Mouse (Mus musculus) brain, embryonic 14.5 days (tissue): ENCODE results near the gene Pgp.

Experiments
- CTCF ChIP-seq: fragments of 200-500 bp; IDR thresholded peaks from 2 replicates; pipeline ENCODE4 v1.5.1; 2012; ENCODE audit warnings: inconsistent platforms, mild to moderate bottlenecking, moderate library complexity, borderline replicate concordance; ENCODE audit not compliant: insufficient read depth, insufficient read length; ENCODE audit errors: extremely low read depth
- POLR2A ChIP-seq: fragments of 200-500 bp; IDR thresholded peaks from 2 replicates; pipeline ENCODE4 v1.6.1; 2012; ENCODE audit warnings: mild to moderate bottlenecking, inconsistent platforms, borderline replicate concordance; ENCODE audit not compliant: poor library complexity, insufficient read depth, insufficient read length, severe bottlenecking; ENCODE audit errors: extremely low read depth

DNA sequence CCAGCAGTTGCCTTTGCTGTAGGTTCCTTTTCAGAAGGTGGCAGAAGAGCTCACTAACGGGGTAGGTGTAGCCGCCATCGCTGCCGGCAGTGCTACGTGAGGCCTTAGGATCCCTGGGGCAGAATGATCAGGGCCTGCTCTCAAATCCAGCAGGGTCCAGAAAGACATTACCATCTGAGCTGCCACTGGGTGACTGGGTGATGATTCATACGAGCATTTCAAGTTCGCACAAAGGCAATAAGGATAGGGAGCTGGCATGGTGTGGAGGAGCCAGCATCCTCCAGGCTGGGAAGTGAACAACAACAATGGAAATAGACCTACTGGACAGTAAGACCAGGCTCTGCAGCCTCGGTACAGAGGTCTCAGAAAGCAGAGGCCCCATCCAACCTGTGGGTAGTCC is 29.8 kb upstream of the Pgp start:
- TF ChIP-seq CTCF (no peak), POLR2A (no peak)
